Mouse (Mus musculus): ENCODE results near the gene Hspb7. TPM values are rescaled to one million over a fixed set of nuclear protein-coding genes. Genes with fewer than 3 reads are reported as not detected.

Gene Hspb7
- total and polyA plus RNA-seq, 3 experiments: 1,028 to 1,498 (median 1,066) TPM

DNA sequence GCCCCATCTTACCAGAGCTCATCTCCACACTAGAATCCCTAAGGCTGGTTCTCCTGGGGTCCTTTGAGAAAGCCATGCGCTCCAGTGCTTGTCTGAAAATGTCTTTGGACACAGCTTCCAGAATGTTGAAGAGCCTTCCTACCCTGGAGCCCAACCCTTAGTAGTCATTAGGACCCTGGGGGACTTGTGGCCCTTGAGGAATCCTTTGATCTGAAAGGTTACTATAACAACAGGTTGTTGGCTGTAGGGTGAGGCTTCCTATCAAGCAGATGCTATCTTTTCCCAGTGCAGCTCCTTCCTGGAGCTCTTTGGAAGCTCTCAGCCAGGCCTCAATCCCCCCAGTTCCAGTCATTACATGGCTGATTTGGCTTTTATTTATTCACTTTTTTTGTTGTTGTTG lies 15.4 kb downstream of the Hspb7 start, which contains the start of gene Srarp:
TSS of gene Srarp (minus strand) at position 132 of the 400 bp plus-strand sequence.
- 47% methylated on average over 1 of the region's 1 CpGs for WGBS
- no peaks in the 10 kb centered on the region for H3K27me3 ChIP-seq (ENCODE audit: control insufficient read depth, insufficient read depth, low read length)

DNA sequence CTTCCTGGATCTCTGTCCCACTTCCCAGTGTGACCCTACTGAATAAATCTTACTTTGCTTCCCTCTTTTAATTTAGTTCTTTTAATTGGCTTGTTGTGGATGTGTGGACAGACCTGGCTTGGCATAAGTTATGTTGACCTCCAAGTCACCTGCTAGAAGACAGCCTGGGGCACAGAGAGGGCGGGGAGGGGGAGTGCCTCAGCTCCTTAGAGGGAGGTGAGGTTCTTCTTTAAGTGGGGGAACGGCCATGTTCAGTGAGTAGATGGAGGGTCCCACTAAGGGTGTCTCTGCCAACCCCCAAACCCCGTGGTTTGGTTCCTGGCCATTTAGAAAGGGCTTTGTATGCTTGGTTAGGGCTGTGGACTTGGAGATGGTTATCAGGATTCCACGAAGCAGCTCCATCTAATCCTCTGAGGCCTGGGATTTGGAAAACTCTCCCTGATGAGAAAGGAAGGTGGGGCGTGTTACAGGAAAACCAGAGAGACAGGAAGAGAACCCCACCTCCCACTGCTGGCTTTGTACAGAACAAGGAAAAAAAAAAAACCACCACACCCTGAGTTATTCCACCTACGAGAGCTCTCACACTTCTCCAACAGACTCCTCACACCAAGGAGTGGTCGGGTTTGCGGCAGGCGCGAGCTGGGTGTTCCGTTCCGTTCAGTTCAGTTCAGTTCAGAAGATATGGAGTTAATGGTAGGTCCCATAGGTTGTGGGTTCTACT lies 18.7 kb downstream of the Hspb7 start:
- Histone ChIP-seq H3K9ac (ENCODE audit: low read depth, low read length) (no peak overlapping the region), H3K27me3 (ENCODE audit: control insufficient read depth, insufficient read depth, low read length) (no peaks in the 10 kb centered on the region), H3K79me2 (replicated peaks; ENCODE audit: control insufficient read depth, insufficient read depth, low read length) (no peaks in the 10 kb centered on the region), H3K4me1 (ENCODE audit: control insufficient read depth, insufficient read depth, low read length) (peaks cover 5% of the 10 kb centered on the region), H3K27ac (peak overlapping the region; percentile 79), H3K36me3 (ENCODE audit: control insufficient read depth, insufficient read depth, low read length) (no peaks in the 10 kb centered on the region), H3K4me3 (no peak overlapping the region)
- WGBS: 47% methylated on average over 12 of the region's 12 CpGs
- intact Hi-C loops (cut with DNase I): loop anchor here (2.0 kb wide), 1 partner anchor 132 kb away; no protein-coding TSS in a partner anchor
- no peak for DNase-seq
- TF ChIP-seq POLR2A (IDR thresholded peaks at IDR 0.05; ENCODE audit: insufficient read depth, low read depth, low read length) (peak; percentile 78), CTCF (IDR thresholded peaks at IDR 0.05) (no peak), EP300 (IDR thresholded peaks at IDR 0.05; ENCODE audit: insufficient read depth, low read depth, low read length) (peak; percentile 62; the same call in 1 of the 2 replicates)

More for the DNA sequence above, 15.4 kb downstream of the Hspb7 start, which contains the start of gene Srarp:
- Histone ChIP-seq H3K9ac (ENCODE audit: low read depth, low read length) (peak within 1 kb of the TSS; percentile 68), H3K36me3 (ENCODE audit: control insufficient read depth, insufficient read depth, low read length) (no peaks in the 10 kb centered on the region), H3K4me1 (ENCODE audit: control insufficient read depth, insufficient read depth, low read length) (peaks cover 4% of the 10 kb centered on the region), H3K4me3 (0 out of 2 replicates have a peak within 1 kb of the TSS, but pooled peaks have one; percentile 20), H3K79me2 (replicated peaks; ENCODE audit: control insufficient read depth, insufficient read depth, low read length) (no peaks in the 10 kb centered on the region), H3K27ac (peak within 1 kb of the TSS; percentile 78)
- peak in 1 of 2 experiments; percentile 31 for DNase-seq
- intact Hi-C loops (cut with DNase I): no loop called here
- TF ChIP-seq CTCF (IDR thresholded peaks at IDR 0.05): no peak
- 0 out of 2 replicates have a peak, but pooled peaks have one; percentile 38 for TF ChIP-seq EP300 (IDR thresholded peaks at IDR 0.05; ENCODE audit: insufficient read depth, low read depth, low read length)
- TF ChIP-seq POLR2A (IDR thresholded peaks at IDR 0.05; ENCODE audit: insufficient read depth, low read depth, low read length): 0 out of 2 replicates have a peak, but pooled peaks have one; percentile 11

DNA sequence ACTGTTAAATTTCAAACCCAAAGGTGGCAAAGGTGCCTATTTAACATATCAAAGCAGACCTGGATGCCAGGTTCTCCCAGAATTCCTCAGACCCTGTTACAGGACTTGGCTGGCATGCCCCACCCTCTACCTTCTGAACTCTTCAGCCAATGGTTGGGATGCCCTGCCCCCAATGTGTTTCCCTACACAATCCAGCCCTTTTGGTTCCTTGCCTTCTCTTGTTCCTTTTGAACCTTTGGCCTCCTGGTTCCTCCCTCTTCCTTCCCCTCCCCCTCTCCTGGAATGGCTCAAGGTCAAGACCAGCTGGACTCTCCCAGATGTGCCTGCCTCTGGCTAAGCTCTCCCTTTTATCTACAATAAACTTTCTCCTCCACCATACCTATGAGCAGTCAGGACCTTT lies 20.3 kb downstream of the Hspb7 start:
- TF ChIP-seq EP300 (IDR thresholded peaks at IDR 0.05; ENCODE audit: insufficient read depth, low read depth, low read length) (0 out of 2 replicates have a peak, but pooled peaks have one; percentile 40), POLR2A (IDR thresholded peaks at IDR 0.05; ENCODE audit: insufficient read depth, low read depth, low read length) (no peak), CTCF (IDR thresholded peaks at IDR 0.05) (no peak)
- no peak for DNase-seq
- Histone ChIP-seq H3K27ac (no peak overlapping the region), H3K4me3 (no peak overlapping the region), H3K4me1 (ENCODE audit: control insufficient read depth, insufficient read depth, low read length) (peaks cover 10% of the 10 kb centered on the region), H3K79me2 (replicated peaks; ENCODE audit: control insufficient read depth, insufficient read depth, low read length) (no peaks in the 10 kb centered on the region; the same call in 1 of the 2 replicates), H3K36me3 (ENCODE audit: control insufficient read depth, insufficient read depth, low read length) (no peaks in the 10 kb centered on the region), H3K27me3 (ENCODE audit: control insufficient read depth, insufficient read depth, low read length) (no peaks in the 10 kb centered on the region), H3K9ac (ENCODE audit: low read depth, low read length) (no peak overlapping the region)
- intact Hi-C loops (cut with DNase I): no loop called here

GRCm38 (mm10) chr4:141443641-141444429 lies 23.3 kb downstream of the Hspb7 start:
- H3K27ac ChIP-seq: peak overlapping the region; percentile 92
- H3K4me1 ChIP-seq (ENCODE audit: control insufficient read depth, insufficient read depth, low read length): peaks cover 10% of the 10 kb centered on the region
- H3K79me2 ChIP-seq (replicated peaks; ENCODE audit: control insufficient read depth, insufficient read depth, low read length): no peaks in the 10 kb centered on the region; the same call in 1 of the 2 replicates
- peak overlapping the region; percentile 58 for H3K4me3 ChIP-seq
- no peaks in the 10 kb centered on the region for H3K36me3 ChIP-seq (ENCODE audit: control insufficient read depth, insufficient read depth, low read length)
- H3K9ac ChIP-seq (ENCODE audit: low read depth, low read length): peak overlapping the region; percentile 81
- WGBS: 40% methylated on average over 11 of the region's 11 CpGs
- no peak for DNase-seq
- intact Hi-C loops (cut with DNase I): no loop called here
- TF ChIP-seq CTCF (IDR thresholded peaks at IDR 0.05) (no peak), POLR2A (IDR thresholded peaks at IDR 0.05; ENCODE audit: insufficient read depth, low read depth, low read length) (no peak), EP300 (IDR thresholded peaks at IDR 0.05; ENCODE audit: insufficient read depth, low read depth, low read length) (no peak)
- H3K27me3 ChIP-seq (ENCODE audit: control insufficient read depth, insufficient read depth, low read length): no peaks in the 10 kb centered on the region

DNA sequence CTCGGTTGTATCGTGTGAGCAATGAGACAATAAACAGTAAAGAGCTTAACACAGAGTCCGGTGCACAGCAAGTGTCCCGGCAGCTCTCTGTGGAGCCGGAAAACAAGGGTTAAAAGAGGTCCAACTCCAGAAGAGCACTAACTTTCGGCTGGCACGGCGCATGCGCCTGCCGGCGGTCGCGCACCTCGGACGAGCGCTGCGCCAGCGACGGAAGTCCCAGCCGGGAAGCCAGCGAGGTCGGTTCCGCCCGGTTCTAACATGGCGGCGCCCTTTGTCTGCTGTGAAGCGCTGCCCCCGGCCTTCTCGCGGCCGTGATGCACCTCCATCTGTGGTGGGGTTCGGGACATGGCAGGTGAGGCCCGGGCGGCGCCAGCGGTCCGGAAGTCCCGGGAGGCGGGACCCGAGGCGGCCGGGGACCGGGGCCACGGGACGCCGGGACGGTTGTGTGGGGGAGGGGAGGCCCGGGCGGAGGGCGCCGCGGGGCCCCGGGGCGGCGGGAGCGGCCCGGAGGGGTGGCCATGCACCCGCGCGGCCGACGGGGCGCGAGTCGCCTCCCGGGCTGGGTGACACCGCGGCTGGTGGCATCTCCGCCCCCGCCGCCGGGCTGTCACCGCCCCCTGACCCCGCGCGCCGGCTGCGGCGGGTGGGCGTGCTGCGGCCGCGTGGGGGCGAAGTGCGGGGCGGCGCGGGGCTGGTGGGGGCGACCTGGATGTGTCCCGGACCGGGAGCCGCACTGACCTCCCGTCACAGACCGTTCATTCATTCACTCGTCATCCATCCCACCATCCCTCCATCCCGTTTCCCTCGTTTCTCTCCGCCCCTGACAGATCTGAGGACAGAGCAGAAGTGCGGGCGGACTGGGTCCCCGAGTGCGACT lies 24.1 kb downstream of the Hspb7 start, which contains the start of gene Zbtb17:
TSS of gene Zbtb17 (plus strand) at position 204 of the 877 bp plus-strand sequence.
- H3K79me2 ChIP-seq (replicated peaks; ENCODE audit: control insufficient read depth, insufficient read depth, low read length): peaks cover 1% of the 10 kb centered on the region; the same call in 1 of the 2 replicates
- no peaks in the 10 kb centered on the region for H3K36me3 ChIP-seq (ENCODE audit: control insufficient read depth, insufficient read depth, low read length)
- DNase-seq: peak; percentile 92 to 95
- peak within 1 kb of the TSS; percentile 98 for H3K9ac ChIP-seq (ENCODE audit: low read depth, low read length)
- under 1% methylated on average over 94 of the region's 102 CpGs for WGBS
- peak within 1 kb of the TSS; percentile 92 for H3K27ac ChIP-seq
- H3K4me3 ChIP-seq: peak within 1 kb of the TSS; percentile 58
- intact Hi-C loops (cut with DNase I): no loop called here
- no peaks in the 10 kb centered on the region for H3K27me3 ChIP-seq (ENCODE audit: control insufficient read depth, insufficient read depth, low read length)
- TF ChIP-seq POLR2A (IDR thresholded peaks at IDR 0.05; ENCODE audit: insufficient read depth, low read depth, low read length): peak; percentile 80
- TF ChIP-seq EP300 (IDR thresholded peaks at IDR 0.05; ENCODE audit: insufficient read depth, low read depth, low read length): no peak
- TF ChIP-seq CTCF (IDR thresholded peaks at IDR 0.05): no peak
- H3K4me1 ChIP-seq (ENCODE audit: control insufficient read depth, insufficient read depth, low read length): peaks cover 8% of the 10 kb centered on the region

All from heart, adult 2 months (tissue).